Mouse (Mus musculus) heart, postnatal 0 days (tissue): ENCODE measurements at regions not wholly inside any gene's neighbourhood (a gene's known extent, or its start where the extent isn't known, plus 50 kb on each side); places are given as distances from the start of the nearest gene placed in this dataset.

Source experiments
- ATAC-seq: fragments of 200-750 bp; cut with Nextera tagmentation; 2 replicates; pipeline ENCODE4 v1.8.0; 2017; ENCODE audit warnings: low read depth, moderate number of reproducible peaks, moderate library complexity; ENCODE audit not compliant: insufficient read depth
- DNase-seq: peaks from one replicate; pipeline ENCODE4 v3.0.0-alpha.2; 2016; ENCODE audit warnings: low spot score
- H3K27ac ChIP-seq: fragments of 300-500 bp; sonication (generic); 2 replicates; pipeline ENCODE4 v1.5.1; 2014; ENCODE audit warnings: low read depth, mild to moderate bottlenecking
- H3K27me3 ChIP-seq: fragments of 300-500 bp; sonication (generic); 2 replicates; pipeline ENCODE4 v1.6.1; 2014; ENCODE audit warnings: low read length, mixed read lengths; ENCODE audit not compliant: control insufficient read depth, insufficient read depth
- H3K36me3 ChIP-seq: fragments of 300-500 bp; sonication (generic); replicated peaks from 2 replicates; pipeline ENCODE4 v1.6.1; 2014; ENCODE audit warnings: low read length, mixed read lengths; ENCODE audit not compliant: control insufficient read depth, insufficient read depth
- H3K4me1 ChIP-seq: fragments of 300-500 bp; sonication (generic); 2 replicates; pipeline ENCODE4 v1.6.1; 2014; ENCODE audit warnings: antibody characterized with exemption; ENCODE audit not compliant: control insufficient read depth, insufficient read depth
- H3K4me2 ChIP-seq: fragments of 300-500 bp; sonication (generic); 2 replicates; pipeline ENCODE4 v1.6.1; 2014; ENCODE audit warnings: low read depth, mild to moderate bottlenecking, low read length, moderate library complexity
- H3K4me3 ChIP-seq: fragments of 300-500 bp; sonication (generic); 2 replicates; pipeline ENCODE4 v1.5.1; 2014; ENCODE audit warnings: low read depth, low read length
- H3K9ac ChIP-seq: fragments of 300-500 bp; sonication (generic); replicated peaks from 2 replicates; pipeline ENCODE4 v1.6.1; 2014; ENCODE audit warnings: low read depth, low read length, mixed read lengths
- H3K9me3 ChIP-seq: fragments of 300-500 bp; sonication (generic); replicated peaks from 2 replicates; pipeline ENCODE4 v1.6.1; 2016; ENCODE audit warnings: low read length; ENCODE audit not compliant: control insufficient read depth
- CTCF ChIP-seq: IDR thresholded peaks from 2 replicates; pipeline ENCODE4 v1.5.1; 2016; ENCODE audit warnings: antibody characterized with exemption, control low read depth, low read depth
- EP300 ChIP-seq: IDR thresholded peaks from 2 replicates; pipeline ENCODE4 v1.6.1; 2016; ENCODE audit warnings: antibody characterized with exemption, low read depth
- WGBS: fragments of 180-500 bp; shearing (Covaris S2); extraction: QIAGEN DNeasy Blood & Tissue Kit; methylation state at CpG from one replicate; pipeline ENCODE4 v1.1.7; 2014; 5-methylcytosine and 5-hydroxymethylcytosine counted together

- TF ChIP-seq CTCF (no peak), EP300 (no peak)
- no peaks in the 10 kb centered on the region for H3K9me3 ChIP-seq
- no peak for DNase-seq
- no peak for ATAC-seq
- H3K36me3 ChIP-seq = no peaks in the 10 kb centered on the region
- H3K4me2 ChIP-seq = no peak overlapping the region
- no peaks in the 10 kb centered on the region for H3K27me3 ChIP-seq
- H3K9ac ChIP-seq = no peak overlapping the region
- 53% methylated on average over 2 of the region's 2 CpGs for WGBS
- no peaks in the 10 kb centered on the region for H3K4me1 ChIP-seq
- H3K4me3 ChIP-seq = no peak overlapping the region
- H3K27ac ChIP-seq = no peak overlapping the region
Measured at GRCm38 (mm10) chr13:39566491-39566890, 605.8 kb upstream of the Slc35b3 start.

- Histone ChIP-seq H3K4me2 (no peak overlapping the region), H3K27ac (no peak overlapping the region), H3K27me3 (no peaks in the 10 kb centered on the region), H3K4me1 (no peaks in the 10 kb centered on the region), H3K9ac (no peak overlapping the region), H3K4me3 (no peak overlapping the region), H3K9me3 (no peaks in the 10 kb centered on the region), H3K36me3 (no peaks in the 10 kb centered on the region)
- TF ChIP-seq CTCF (no peak), EP300 (no peak)
- DNase-seq = no peak
- no peak for ATAC-seq
- WGBS = 54% methylated on average over 14 of the region's 14 CpGs
Measured at GRCm38 (mm10) chr13:39537724-39538440, 577.2 kb upstream of the Slc35b3 start.

GRCm38 (mm10) chr13:39526469-39526868, 565.8 kb upstream of the Slc35b3 start:
- Histone ChIP-seq H3K9ac (no peak overlapping the region), H3K4me1 (no peaks in the 10 kb centered on the region), H3K27me3 (no peaks in the 10 kb centered on the region), H3K4me3 (no peak overlapping the region), H3K36me3 (no peaks in the 10 kb centered on the region), H3K4me2 (no peak overlapping the region), H3K9me3 (0 out of 2 replicates have a peak, but pooled peaks cover 2% of the 10 kb centered on the region), H3K27ac (no peak overlapping the region)
- ATAC-seq (no peak), DNase-seq (no peak)
- TF ChIP-seq CTCF (peak; percentile 26; the same call in 1 of the 2 replicates), EP300 (no peak)
- 92% methylated on average over 1 of the region's 1 CpGs for WGBS

- H3K27ac ChIP-seq = no peak overlapping the region
- 81% methylated on average over 9 of the region's 9 CpGs for WGBS
- H3K4me2 ChIP-seq = no peak overlapping the region
- H3K9me3 ChIP-seq = 0 out of 2 replicates have a peak, but pooled peaks cover 2% of the 10 kb centered on the region
- no peak for ATAC-seq
- H3K27me3 ChIP-seq = no peaks in the 10 kb centered on the region
- no peaks in the 10 kb centered on the region for H3K4me1 ChIP-seq
- DNase-seq = no peak
- H3K9ac ChIP-seq = no peak overlapping the region
- H3K36me3 ChIP-seq = no peaks in the 10 kb centered on the region
- no peak for TF ChIP-seq CTCF
- no peak for TF ChIP-seq EP300
- no peak overlapping the region for H3K4me3 ChIP-seq
Measured at GRCm38 (mm10) chr13:39523856-39524301, 563.2 kb upstream of the Slc35b3 start.

GRCm38 (mm10) chr13:39523246-39523850, 562.7 kb upstream of the Slc35b3 start:
- Histone ChIP-seq H3K36me3 (no peaks in the 10 kb centered on the region), H3K9ac (no peak overlapping the region), H3K9me3 (0 out of 2 replicates have a peak, but pooled peaks cover 2% of the 10 kb centered on the region), H3K27me3 (no peaks in the 10 kb centered on the region), H3K4me3 (no peak overlapping the region), H3K4me2 (no peak overlapping the region), H3K27ac (no peak overlapping the region), H3K4me1 (no peaks in the 10 kb centered on the region)
- TF ChIP-seq CTCF (no peak), EP300 (no peak)
- WGBS = 76% methylated on average over 5 of the region's 5 CpGs
- ATAC-seq = no peak
- DNase-seq = no peak

GRCm38 (mm10) chr13:39520846-39521245, 560.2 kb upstream of the Slc35b3 start:
- Histone ChIP-seq H3K4me3 (no peak overlapping the region), H3K9ac (no peak overlapping the region), H3K27ac (no peak overlapping the region), H3K27me3 (no peaks in the 10 kb centered on the region), H3K9me3 (no peaks in the 10 kb centered on the region), H3K36me3 (no peaks in the 10 kb centered on the region), H3K4me1 (no peaks in the 10 kb centered on the region), H3K4me2 (no peak overlapping the region)
- no peak for ATAC-seq
- DNase-seq = no peak
- WGBS = 89% methylated on average over 9 of the region's 9 CpGs
- TF ChIP-seq EP300 (no peak), CTCF (no peak)
